ENCODE assay signal across 16 mouse cellular contexts in the genomic region with DNA sequence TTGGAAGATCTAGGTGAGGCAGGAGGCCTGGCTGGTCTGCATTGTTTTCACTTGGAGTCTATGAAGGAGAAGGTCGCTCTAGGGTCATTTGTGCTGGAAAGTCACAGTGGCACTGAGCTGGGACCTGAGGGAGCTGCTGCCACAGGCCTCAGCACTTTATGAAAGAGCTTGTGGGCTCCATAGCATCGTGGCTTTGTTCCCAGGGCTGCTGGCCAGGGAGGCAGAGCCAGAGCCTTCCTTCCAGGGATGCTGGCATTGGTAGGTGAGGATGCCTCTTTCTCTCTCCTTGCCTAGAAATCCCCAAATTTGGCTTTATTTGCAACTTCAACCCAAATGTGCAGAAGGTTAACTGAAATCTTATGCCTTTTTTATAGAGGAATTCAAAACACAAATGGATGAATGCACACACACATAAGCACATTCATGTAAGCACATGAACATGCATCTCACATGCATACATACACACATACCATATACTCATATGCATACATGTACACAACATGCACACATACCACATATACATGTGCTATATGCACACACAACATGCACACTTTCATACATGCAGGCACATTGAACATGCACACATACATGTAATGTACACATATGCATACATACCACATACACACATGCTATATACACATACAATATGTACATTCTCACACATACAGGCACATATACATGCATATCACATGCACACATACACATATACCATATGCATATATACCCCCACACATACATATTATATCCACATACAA. TPM values are rescaled to one million over a fixed set of nuclear protein-coding genes. Genes with fewer than 3 reads are reported as not detected.
A peak's percentile ranks its signal among the peaks of the same experiment; 100 is the strongest.
DNase-seq lines count a peak whose midpoint lies in the region; ATAC-seq and TF ChIP-seq lines count a peak whose summit lies in the region.
"Had no signal": no experiment of that assay in that cellular context is flagged by ENCODE, and none has a peak within 500 bp of the region (broad histone marks: within the 10 kb centered on the region; RNA-seq: fewer than 3 reads in every experiment).

No protein-coding gene starts in this region.

- no peak overlapping the region for H3K4me2 ChIP-seq in hindbrain, embryonic 11.5 days (replicated peaks; ENCODE audit: low read depth, low read length)

- no peak overlapping the region for H3K4me3 ChIP-seq in hindbrain, embryonic 10.5 days
- H3K4me3 ChIP-seq in hindbrain, embryonic 11.5 days (ENCODE audit: low read depth, low read length), result no peak overlapping the region
- peak overlapping the region; percentile 21 to 61 for H3K4me3 ChIP-seq in MEL (ENCODE audit: control insufficient read depth in 1 of 2, insufficient read depth in 1 of 2, low read depth in 2 of 2, low read length in 2 of 2)
- no peak overlapping the region for H3K4me3 ChIP-seq in limb, embryonic 10.5 days
- H3K4me3 ChIP-seq in lung, adult 2 months (replicated peaks; ENCODE audit: extremely low read depth, low read depth, low read length), result no peak overlapping the region

- peaks cover 33% of the 10 kb centered on the region for H3K4me1 ChIP-seq in hindbrain, embryonic 10.5 days (replicated peaks)
- no peaks in the 10 kb centered on the region for H3K4me1 ChIP-seq in hindbrain, embryonic 11.5 days (replicated peaks; ENCODE audit: control insufficient read depth, insufficient read depth, low read length)
- peaks cover 19 to 46% of the 10 kb centered on the region in 2 experiments for H3K4me1 ChIP-seq in MEL (ENCODE audit: control insufficient read depth in 1 of 2, insufficient read depth in 2 of 2, low read length in 2 of 2)
- H3K4me1 ChIP-seq in limb, embryonic 10.5 days, result peaks cover 18% of the 10 kb centered on the region
- no peaks in the 10 kb centered on the region; the same call in 1 of the 2 replicates for H3K4me1 ChIP-seq in lung, adult 2 months (ENCODE audit: control insufficient read depth, insufficient read depth, low read length)

- H3K9me3 ChIP-seq in hindbrain, embryonic 10.5 days, result no peaks in the 10 kb centered on the region
- no peaks in the 10 kb centered on the region for H3K9me3 ChIP-seq in hindbrain, embryonic 11.5 days (ENCODE audit: control insufficient read depth, low read length)
- H3K9me3 ChIP-seq in MEL (replicated peaks; ENCODE audit: insufficient read depth, low read length), result no peaks in the 10 kb centered on the region
- H3K9me3 ChIP-seq in limb, embryonic 10.5 days (replicated peaks), result no peaks in the 10 kb centered on the region

- no peak for DNase-seq in hindbrain, embryonic 10.5 days (ENCODE audit: low spot score)
- no peak for DNase-seq in hindbrain, embryonic 11.5 days (ENCODE audit: low spot score)
- DNase-seq in MEL (ENCODE audit: low read depth, low spot score), result no peak
- peak; percentile 44 for DNase-seq in cerebellum, adult 11-12 months
- no peak for DNase-seq in limb, embryonic 10.5 days (ENCODE audit: low spot score)
- no peak for DNase-seq in lung, adult 2 months
- DNase-seq in right cerebral cortex, postnatal 25 days, result no peak
- DNase-seq: heart, adult 18-20 months; heart, postnatal 10 days; kidney, adult 2 months; lung, adult 18-20 months had no signal

- TF ChIP-seq POLR2A in MEL (IDR thresholded peaks at IDR 0.05; ENCODE audit: control insufficient read depth in 1 of 2, insufficient read depth in 1 of 2, low read depth in 1 of 2, low read length in 2 of 2, poor library complexity in 1 of 2), result peak in 1 of 2 experiments; percentile 18; a peak in 1 of 4 replicates
- no peak for TF ChIP-seq POLR2A in lung, adult 2 months (IDR thresholded peaks at IDR 0.05; ENCODE audit: borderline replicate concordance, extremely low read depth, low read depth, low read length)

- no peak overlapping the region for H3K9ac ChIP-seq in hindbrain, embryonic 11.5 days (ENCODE audit: low read depth, low read length)
- H3K9ac ChIP-seq in MEL (ENCODE audit: control insufficient read depth, low read depth, low read length, poor library complexity, severe bottlenecking), result peak overlapping the region; percentile 68

- no peaks in the 10 kb centered on the region for H3K36me3 ChIP-seq in hindbrain, embryonic 10.5 days
- H3K36me3 ChIP-seq in hindbrain, embryonic 11.5 days (ENCODE audit: control insufficient read depth, insufficient read depth, low read length), result no peaks in the 10 kb centered on the region
- H3K36me3 ChIP-seq in MEL (ENCODE audit: control insufficient read depth in 1 of 2, insufficient read depth in 2 of 2, low read length in 2 of 2), result peaks cover 0 to 55% of the 10 kb centered on the region in 2 experiments; a peak in 2 of 4 replicates
- H3K36me3 ChIP-seq in limb, embryonic 10.5 days, result no peaks in the 10 kb centered on the region

- no peak for TF ChIP-seq RAD21 in MEL (IDR thresholded peaks at IDR 0.05; ENCODE audit: low read depth, low read length)

- ATAC-seq in hindbrain, embryonic 11.5 days (ENCODE audit: low FRiP score), result no peak
- ATAC-seq: forebrain, embryonic 14.5 days; midbrain, embryonic 16.5 days had no signal

- peaks cover 18% of the 10 kb centered on the region for H3K79me2 ChIP-seq in MEL (ENCODE audit: control insufficient read depth, insufficient read depth, low read length, poor library complexity)

- TF ChIP-seq CTCF in MEL (IDR thresholded peaks at IDR 0.05 in 2 of 3, conservative IDR thresholded peaks at IDR 0.05 in 1 of 3; ENCODE audit: control insufficient read depth in 1 of 3, insufficient read depth in 1 of 3, low read depth in 2 of 3, low read length in 3 of 3, poor library complexity in 1 of 3, severe bottlenecking in 1 of 3), result no peak
- TF ChIP-seq CTCF in lung, adult 2 months (IDR thresholded peaks at IDR 0.05; ENCODE audit: insufficient read depth, low read length), result no peak

- no peak for TF ChIP-seq EP300 in MEL (IDR thresholded peaks at IDR 0.05; ENCODE audit: low read depth in 1 of 2, low read length in 2 of 2)

- H3K27ac ChIP-seq in hindbrain, embryonic 10.5 days, result 0 out of 2 replicates have a peak overlapping the region, but pooled peaks have one; percentile 30
- H3K27ac ChIP-seq in hindbrain, embryonic 11.5 days (ENCODE audit: low read depth, low read length), result no peak overlapping the region
- peak overlapping the region; percentile 85 for H3K27ac ChIP-seq in MEL (ENCODE audit: control insufficient read depth, low read depth, low read length)
- 0 out of 2 replicates have a peak overlapping the region, but pooled peaks have one; percentile 15 for H3K27ac ChIP-seq in limb, embryonic 10.5 days

- WGBS in hindbrain, embryonic 10.5 days, result 64% methylated on average over 2 of the region's 2 CpGs
- 48% methylated on average over 2 of the region's 2 CpGs for WGBS in hindbrain, embryonic 11.5 days
- 64% methylated on average over 2 of the region's 2 CpGs for WGBS in limb, embryonic 10.5 days
- WGBS in lung, adult 2 months, result 59% methylated on average over 2 of the region's 2 CpGs

- no peaks in the 10 kb centered on the region for H3K27me3 ChIP-seq in hindbrain, embryonic 10.5 days (ENCODE audit: insufficient read depth, poor library complexity, severe bottlenecking)
- H3K27me3 ChIP-seq in hindbrain, embryonic 11.5 days (ENCODE audit: control insufficient read depth, insufficient read depth, low read length), result no peaks in the 10 kb centered on the region
- no peaks in the 10 kb centered on the region for H3K27me3 ChIP-seq in MEL (ENCODE audit: control insufficient read depth in 1 of 2, insufficient read depth in 2 of 2, low read length in 2 of 2)
- no peaks in the 10 kb centered on the region for H3K27me3 ChIP-seq in limb, embryonic 10.5 days (ENCODE audit: low read depth, poor library complexity, severe bottlenecking)

TF ChIP-seq in MEL, 35 proteins besides CTCF, POLR2A, EP300 and RAD21:
- TF ChIP-seq POLR2AphosphoS5 (IDR thresholded peaks at IDR 0.05; ENCODE audit: borderline replicate concordance, low read depth, low read length), result peak; percentile 90; the same call in 1 of the 2 replicates
- TF ChIP-seq POLR2AphosphoS2 (IDR thresholded peaks at IDR 0.05; ENCODE audit: low read length), result no peak

RNA-seq across cellular contexts. Expression of gene Ptpre, which starts 50.7 kb away (rescaled TPM):
- polyA plus RNA-seq in hindbrain, embryonic 10.5 days (2016; fragmentation: Nextera tagmentation; extraction: Ambion mirVana), result 0.68 and 0.85 TPM in 2 replicates
- polyA plus RNA-seq in hindbrain, embryonic 11.5 days (2014; fragmentation: Nextera tagmentation; extraction: Ambion mirVana), result 0.83 and 1.3 TPM in 2 replicates
- total RNA-seq in MEL (2012; rRNA removed), result 4.9 and 6.9 TPM in 2 replicates
- polyA plus RNA-seq in MEL (2012; ENCODE audit: insufficient read depth in 1 of 2, insufficient read length in 2 of 2, low read depth in 1 of 2, low replicate concordance in 2 of 2, missing spikeins in 1 of 2), result 10 to 100 TPM in 1 of 2 experiments, not detected in 1; 12.9 TPM
- polyA plus RNA-seq in limb, embryonic 10.5 days (2016; fragmentation: Nextera tagmentation; extraction: Ambion mirVana), result 0.58 and 0.64 TPM in 2 replicates
- polyA plus RNA-seq in lung, adult 2 months (2012; rRNA removed), result 17.1 and 21.4 TPM in 2 replicates

RNA-seq across cellular contexts. Expression of gene Clrn3, which starts 59.5 kb away (rescaled TPM):
- polyA plus RNA-seq in hindbrain, embryonic 10.5 days (2016; fragmentation: Nextera tagmentation; extraction: Ambion mirVana), result not detected in 2 replicates
- not detected in 2 replicates for polyA plus RNA-seq in hindbrain, embryonic 11.5 days (2014; fragmentation: Nextera tagmentation; extraction: Ambion mirVana)
- not detected in 2 replicates for total RNA-seq in MEL (2012; rRNA removed)
- polyA plus RNA-seq in MEL (2012; ENCODE audit: insufficient read depth in 1 of 2, insufficient read length in 2 of 2, low read depth in 1 of 2, low replicate concordance in 2 of 2, missing spikeins in 1 of 2), result not detected
- polyA plus RNA-seq in limb, embryonic 10.5 days (2016; fragmentation: Nextera tagmentation; extraction: Ambion mirVana), result not detected in 2 replicates
- 0.12 TPM in 1 of 2 replicates, not detected in the other for polyA plus RNA-seq in lung, adult 2 months (2012; rRNA removed)
- total RNA-seq: heart, adult 18-20 months; heart, postnatal 10 days had no signal
- polyA plus RNA-seq: activated CD4-positive, CD25-positive, alpha-beta regulatory T cell, adult 4 months; forebrain, embryonic 14.5 days; limb, embryonic 11.5 days; midbrain, embryonic 16.5 days; neural tube, embryonic 11.5 days had no signal

Comparison
In these comparisons a context has a peak if more than half of its experiments do, and no peak if none do; other contexts are left out.
1. H3K4me3 ChIP-seq: peak in MEL (2 of 2); none in hindbrain, embryonic 10.5 days (single experiment), hindbrain, embryonic 11.5 days (single experiment), limb, embryonic 10.5 days (single experiment) and lung, adult 2 months (single experiment).